Mouse (Mus musculus) liver, postnatal 0 days (tissue): ENCODE measurements around the gene Timm8a1. TPM values are rescaled to one million over a fixed set of nuclear protein-coding genes. Genes with fewer than 3 reads are reported as not detected.

Experiments
- ATAC-seq: fragments of 200-750 bp; cut with Nextera tagmentation; 2 replicates; pipeline ENCODE4 v1.8.0; 2017; ENCODE audit warnings: mild to moderate bottlenecking, moderate library complexity
- DNase-seq: peaks from one replicate; pipeline ENCODE4 v3.0.0-alpha.2; 2016
- H3K27ac ChIP-seq: fragments of 300-500 bp; sonication (generic); 2 replicates; pipeline ENCODE4 v1.5.1; 2014; ENCODE audit warnings: antibody characterized with exemption, moderate library complexity, mild to moderate bottlenecking, low read depth
- H3K27me3 ChIP-seq: fragments of 300-500 bp; sonication (generic); 2 replicates; pipeline ENCODE4 v1.6.1; 2014; ENCODE audit warnings: low read length, control low read depth, mixed read lengths; ENCODE audit not compliant: insufficient read depth
- H3K36me3 ChIP-seq: fragments of 300-500 bp; sonication (generic); replicated peaks from 2 replicates; pipeline ENCODE4 v1.6.1; 2014; ENCODE audit warnings: mild to moderate bottlenecking, control low read depth, low read length, moderate library complexity, mixed read lengths; ENCODE audit not compliant: insufficient read depth
- H3K4me1 ChIP-seq: fragments of 300-500 bp; sonication (generic); 2 replicates; pipeline ENCODE4 v1.6.1; 2014; ENCODE audit warnings: antibody characterized with exemption, mild to moderate bottlenecking, control low read depth; ENCODE audit not compliant: insufficient read depth
- H3K4me2 ChIP-seq: fragments of 300-500 bp; sonication (generic); 2 replicates; pipeline ENCODE4 v1.6.1; 2014; ENCODE audit warnings: low read depth, mild to moderate bottlenecking, low read length, moderate library complexity, mixed read lengths
- H3K4me3 ChIP-seq: fragments of 300-500 bp; sonication (generic); 2 replicates; pipeline ENCODE4 v1.5.1; 2014; ENCODE audit warnings: low read depth, low read length
- H3K9ac ChIP-seq: fragments of 300-500 bp; sonication (generic); replicated peaks from 2 replicates; pipeline ENCODE4 v1.6.1; 2014; ENCODE audit warnings: mild to moderate bottlenecking, moderate library complexity
- H3K9me3 ChIP-seq: fragments of 300-500 bp; sonication (generic); 2 replicates; pipeline ENCODE4 v1.6.1; 2016; ENCODE audit warnings: mild to moderate bottlenecking, control low read depth, low read length, mixed read lengths
- CTCF ChIP-seq: sonication (generic); IDR thresholded peaks from 2 replicates; pipeline ENCODE4 v1.5.1; 2016; ENCODE audit warnings: antibody characterized with exemption, low read depth
- EP300 ChIP-seq: IDR thresholded peaks from 2 replicates; pipeline ENCODE4 v1.6.1; 2016; ENCODE audit warnings: antibody characterized with exemption, low read depth, mild to moderate bottlenecking
- WGBS: fragments of 180-500 bp; shearing (Covaris S2); extraction: QIAGEN DNeasy Blood & Tissue Kit; methylation state at CpG from one replicate; pipeline ENCODE4 v1.1.7; 2014; ENCODE audit not compliant: insufficient replicate concordance; 5-methylcytosine and 5-hydroxymethylcytosine counted together
- polyA plus RNA-seq: library from polyadenylated mRNA; unstranded; fragments of >200 nt; fragmentation: Nextera tagmentation; extraction: Ambion mirVana; gene quantifications from 2 replicates; pipeline ENCODE4 v1.2.1, GENCODE M21; 2015

The Timm8a1 gene
- polyA plus RNA-seq, 1 experiment from 2014 or later, result 106 TPM

DNA sequence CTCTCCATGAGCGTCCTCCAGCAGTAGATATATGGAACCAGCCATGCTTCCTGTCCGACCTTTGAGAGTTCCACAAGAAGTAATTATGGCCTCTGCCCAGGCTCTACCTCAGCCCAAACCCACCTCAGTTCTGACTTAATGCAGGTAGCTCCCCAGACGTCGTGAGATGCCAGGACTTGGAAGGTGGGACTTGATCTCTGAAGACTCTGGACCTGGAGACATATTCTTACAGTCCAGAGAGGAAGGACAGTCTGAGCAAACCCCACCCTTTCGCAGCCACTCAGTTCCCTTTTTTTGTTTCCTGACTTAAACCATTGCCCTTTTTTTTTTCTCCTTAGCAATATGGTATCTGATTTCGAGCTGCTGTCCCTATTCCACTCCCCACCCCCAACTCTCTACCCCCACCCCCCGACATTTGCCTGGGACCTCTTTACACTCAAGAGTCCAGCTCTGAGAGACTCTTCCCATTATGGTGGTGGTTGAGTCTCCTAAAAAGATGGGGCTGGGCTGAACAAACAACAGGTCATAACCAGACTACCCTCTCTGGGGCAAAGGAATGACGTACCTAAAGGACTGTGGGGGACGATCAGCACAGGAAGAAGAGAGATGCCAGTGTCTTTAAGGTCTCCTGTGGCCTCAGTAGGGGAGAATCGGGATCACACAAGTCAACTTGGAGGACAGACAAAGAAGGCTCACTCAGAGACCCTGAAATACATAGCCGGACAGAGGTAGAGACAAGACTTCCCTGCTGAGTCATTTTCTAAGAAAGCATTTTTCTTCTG is 41.4 kb upstream of the Timm8a1 start, which contains the start of gene Btk:
Gene Btk, minus strand, starts transcription at position 683 of the 782 bp plus-strand sequence.
- Histone ChIP-seq H3K4me1 (no peaks in the 10 kb centered on the region), H3K9ac (peak within 1 kb of the TSS; percentile 58), H3K4me3 (peak within 1 kb of the TSS; percentile 45), H3K27me3 (no peaks in the 10 kb centered on the region), H3K27ac (peak within 1 kb of the TSS; percentile 66), H3K9me3 (no peaks in the 10 kb centered on the region), H3K4me2 (peak within 1 kb of the TSS; percentile 65), H3K36me3 (no peaks in the 10 kb centered on the region)
- WGBS, result 41% methylated on average over 11 of the region's 11 CpGs
- TF ChIP-seq CTCF (no peak), EP300 (no peak)
- ATAC-seq (no peak), DNase-seq (peak; percentile 15)

DNA sequence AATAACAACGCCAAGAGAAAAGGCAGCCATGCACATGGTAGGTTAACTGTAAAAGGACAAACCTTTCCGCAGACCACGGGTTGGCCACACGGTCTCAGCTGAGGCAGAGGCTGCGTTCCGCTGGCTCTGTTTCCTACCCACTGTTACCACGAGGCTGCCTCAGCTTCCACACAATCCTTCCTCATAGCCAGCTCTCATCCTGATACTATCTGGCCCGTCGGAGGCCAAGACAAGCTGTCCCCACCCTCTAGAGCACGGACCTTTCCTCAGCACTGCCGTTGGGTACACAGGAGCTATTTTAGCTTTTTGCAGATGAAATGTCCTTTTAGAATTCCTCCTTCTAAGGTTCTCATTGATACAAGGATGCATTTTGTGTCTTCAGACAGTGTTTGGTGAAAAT is 40.6 kb upstream of the Timm8a1 start:
- Histone ChIP-seq H3K9ac (peak overlapping the region; percentile 58), H3K36me3 (no peaks in the 10 kb centered on the region), H3K27me3 (no peaks in the 10 kb centered on the region), H3K4me3 (peak overlapping the region; percentile 45), H3K9me3 (no peaks in the 10 kb centered on the region), H3K4me2 (peak overlapping the region; percentile 65), H3K4me1 (no peaks in the 10 kb centered on the region), H3K27ac (peak overlapping the region; percentile 66)
- TF ChIP-seq EP300, result no peak
- TF ChIP-seq CTCF, result no peak
- ATAC-seq (no peak), DNase-seq (no peak)
- 52% methylated on average over 11 of the region's 11 CpGs for WGBS

DNA sequence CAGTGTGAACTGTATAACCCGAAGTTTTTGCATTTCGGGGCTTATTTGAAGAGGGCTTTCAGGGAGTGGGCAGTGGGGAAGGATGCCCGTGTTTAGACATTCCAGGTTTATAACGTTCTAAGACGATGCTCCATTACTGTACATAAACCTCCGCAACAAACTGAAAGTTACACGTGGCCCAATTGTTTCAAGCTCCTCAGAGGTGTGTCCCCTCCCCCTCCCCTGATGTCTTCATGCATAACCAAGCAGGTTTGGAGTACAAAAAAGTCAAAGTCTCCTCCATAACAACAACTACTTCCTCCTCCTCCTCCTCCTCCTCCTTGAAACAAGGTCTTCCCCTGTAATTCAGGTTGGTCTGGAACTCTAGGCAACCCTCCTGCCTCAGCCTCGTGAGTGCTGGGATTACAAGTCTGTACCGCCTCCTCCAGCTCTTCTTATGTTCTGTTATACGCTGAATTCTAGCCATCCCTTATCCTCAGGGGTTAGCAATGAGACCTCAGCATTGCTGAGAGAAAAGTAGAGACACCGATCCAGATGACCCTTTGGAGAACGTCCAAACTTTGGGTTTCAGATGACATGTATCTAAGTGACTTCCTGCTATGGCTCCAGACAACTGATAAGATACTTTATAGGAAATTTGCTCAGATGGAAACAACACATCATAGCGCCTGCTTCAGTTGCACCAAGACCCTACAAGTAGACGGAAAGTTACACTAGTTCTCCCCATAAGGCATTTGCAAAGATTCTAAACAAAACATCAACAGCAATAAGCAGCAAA is 39.1 kb upstream of the Timm8a1 start:
- DNase-seq, result no peak
- Histone ChIP-seq H3K27ac (no peak overlapping the region), H3K27me3 (no peaks in the 10 kb centered on the region), H3K9ac (no peak overlapping the region), H3K4me1 (no peaks in the 10 kb centered on the region), H3K4me3 (0 out of 2 replicates have a peak overlapping the region, but pooled peaks have one; percentile 45), H3K4me2 (peak overlapping the region; percentile 65), H3K36me3 (no peaks in the 10 kb centered on the region), H3K9me3 (no peaks in the 10 kb centered on the region)
- WGBS, result 63% methylated on average over 14 of the region's 14 CpGs
- no peak for ATAC-seq
- TF ChIP-seq EP300, result no peak
- TF ChIP-seq CTCF, result no peak

DNA sequence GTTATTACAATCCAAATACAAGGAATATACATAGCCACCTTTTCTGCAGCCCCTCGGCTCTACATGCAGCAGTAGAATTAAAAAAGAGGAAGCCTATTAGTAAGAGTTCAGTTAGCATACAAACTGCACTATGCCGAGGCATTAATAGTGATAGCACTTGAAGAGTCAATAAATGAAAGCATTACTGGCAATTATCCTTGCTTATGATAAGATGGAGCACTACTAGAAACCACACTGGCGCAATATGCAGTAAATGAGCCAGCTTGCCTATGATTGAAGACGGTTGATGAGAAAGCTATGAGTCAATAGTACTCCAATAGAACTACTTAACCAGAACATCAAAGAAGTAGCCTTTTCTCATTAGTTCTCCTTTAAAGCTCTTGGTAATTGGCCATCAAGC is 36.2 kb upstream of the Timm8a1 start:
- DNase-seq (no peak), ATAC-seq (no peak)
- no peaks in the 10 kb centered on the region for H3K9me3 ChIP-seq
- H3K4me1 ChIP-seq, result no peaks in the 10 kb centered on the region
- H3K27me3 ChIP-seq, result no peaks in the 10 kb centered on the region
- WGBS, result 60% methylated on average over 4 of the region's 4 CpGs
- TF ChIP-seq CTCF (no peak), EP300 (no peak)
- H3K4me3 ChIP-seq, result no peak overlapping the region
- no peaks in the 10 kb centered on the region for H3K36me3 ChIP-seq
- no peak overlapping the region for H3K9ac ChIP-seq
- no peak overlapping the region for H3K4me2 ChIP-seq
- H3K27ac ChIP-seq, result no peak overlapping the region

DNA sequence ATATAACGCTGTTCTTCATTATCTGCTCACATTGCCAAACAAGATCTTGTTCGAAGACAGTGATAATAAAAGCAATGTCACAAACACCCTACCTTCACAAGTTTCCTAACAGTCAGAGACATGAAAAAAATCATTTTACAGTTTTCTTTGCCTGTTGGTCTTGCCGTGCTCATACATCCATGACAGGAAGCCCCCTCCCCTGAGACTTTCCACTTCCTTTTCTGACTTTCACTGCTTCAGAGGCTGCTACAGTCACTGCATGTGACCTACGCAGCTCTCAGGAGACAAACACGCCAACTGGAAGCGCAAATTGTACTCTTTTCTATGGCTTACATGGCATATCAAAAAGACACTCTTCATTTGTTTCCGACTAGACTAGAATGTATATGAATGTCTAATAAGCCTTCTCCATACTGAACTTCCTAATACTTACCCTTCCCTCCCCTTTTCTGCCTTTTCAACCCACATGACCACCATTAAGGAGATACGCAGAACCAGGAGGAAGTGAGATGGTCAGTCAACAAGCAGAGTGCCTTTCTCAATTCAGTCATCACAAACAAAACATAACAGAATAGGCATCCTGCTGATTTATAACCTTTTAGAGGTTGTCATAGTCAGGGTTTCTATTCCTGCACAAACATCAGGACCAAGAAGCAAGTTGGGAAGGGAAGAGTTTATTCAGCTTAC is 25.0 kb upstream of the Timm8a1 start:
- Histone ChIP-seq H3K4me1 (no peaks in the 10 kb centered on the region), H3K9me3 (no peaks in the 10 kb centered on the region), H3K36me3 (no peaks in the 10 kb centered on the region), H3K9ac (no peak overlapping the region), H3K27ac (no peak overlapping the region), H3K4me3 (no peak overlapping the region), H3K27me3 (no peaks in the 10 kb centered on the region), H3K4me2 (no peak overlapping the region)
- no peak for TF ChIP-seq EP300
- TF ChIP-seq CTCF, result no peak
- ATAC-seq, result no peak
- DNase-seq, result no peak
- 62% methylated on average over 8 of the region's 8 CpGs for WGBS

DNA sequence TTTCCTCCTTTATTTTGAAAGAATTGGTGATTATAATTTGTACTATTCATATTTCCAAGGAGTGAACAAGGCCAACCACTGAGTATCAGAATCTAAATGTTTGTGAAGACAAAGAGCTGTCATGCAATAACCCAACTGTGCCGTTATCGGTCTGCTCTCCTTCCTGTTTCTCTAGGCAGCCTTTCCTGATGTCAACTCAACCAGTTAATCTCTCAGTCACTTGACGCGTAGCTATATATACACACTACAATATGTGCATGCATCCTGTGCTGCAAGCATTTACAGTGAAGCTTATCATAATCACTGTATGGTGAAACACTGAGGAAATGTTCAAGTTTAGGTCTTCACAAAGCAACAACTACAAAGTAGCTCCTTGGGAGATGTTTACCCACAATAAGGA is 22.7 kb upstream of the Timm8a1 start:
- H3K27me3 ChIP-seq, result no peaks in the 10 kb centered on the region
- H3K9ac ChIP-seq, result no peak overlapping the region
- no peak overlapping the region for H3K4me2 ChIP-seq
- no peaks in the 10 kb centered on the region for H3K4me1 ChIP-seq
- H3K9me3 ChIP-seq, result no peaks in the 10 kb centered on the region
- DNase-seq (no peak), ATAC-seq (peak; percentile 33; the same call in 1 of the 2 replicates)
- no peak overlapping the region for H3K27ac ChIP-seq
- WGBS, result 38% methylated on average over 4 of the region's 4 CpGs
- no peak overlapping the region for H3K4me3 ChIP-seq
- no peak for TF ChIP-seq EP300
- no peak for TF ChIP-seq CTCF
- H3K36me3 ChIP-seq, result no peaks in the 10 kb centered on the region
